Mouse (Mus musculus): ENCODE results near the gene Castor1.

DNA sequence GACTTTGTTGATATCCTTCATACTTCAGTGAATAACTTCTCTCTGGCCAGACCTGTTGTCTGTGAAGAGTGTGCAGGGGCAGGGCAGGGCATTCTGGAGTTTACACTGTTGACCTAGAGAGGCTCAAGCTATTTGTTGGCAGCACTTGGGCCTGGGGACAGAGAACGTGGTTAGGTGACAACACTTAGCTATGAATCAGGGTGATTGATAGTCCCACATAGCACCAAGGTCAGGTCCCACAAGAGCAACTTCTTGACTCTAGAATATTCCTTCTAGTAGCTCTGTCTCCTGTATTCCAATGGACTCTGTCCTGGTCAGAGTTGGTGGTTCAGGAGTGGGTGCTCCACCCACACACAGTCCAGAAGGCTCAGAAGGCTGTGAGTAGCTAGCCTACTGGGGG lies 7.2 kb upstream of the Castor1 start:
- TF ChIP-seq UBTF (IDR thresholded peaks at IDR 0.05; ENCODE audit: low read depth, low read length) (no peak), HCFC1 (IDR thresholded peaks at IDR 0.05; ENCODE audit: low read depth, low read length) (no peak), CTCF (conservative IDR thresholded peaks at IDR 0.05 in 1 of 2, IDR thresholded peaks at IDR 0.05 in 1 of 2; ENCODE audit: low read depth in 2 of 2, low read length in 2 of 2) (no peak), BHLHE40 (IDR thresholded peaks at IDR 0.05; ENCODE audit: low read depth, low read length) (no peak), MEF2A (IDR thresholded peaks at IDR 0.05; ENCODE audit: borderline replicate concordance, low read depth, low read length) (no peak), E2F4 (IDR thresholded peaks at IDR 0.05; ENCODE audit: insufficient replicate concordance, low read depth, low read length) (no peak), ZMIZ1 (IDR thresholded peaks at IDR 0.05; ENCODE audit: low read depth, low read length) (no peak), USF2 (conservative IDR thresholded peaks at IDR 0.05; ENCODE audit: low read depth, low read length) (no peak), TCF12 (IDR thresholded peaks at IDR 0.05; ENCODE audit: low read depth, low read length) (no peak), MAX (IDR thresholded peaks at IDR 0.05; ENCODE audit: low read length) (no peak), EP300 (IDR thresholded peaks at IDR 0.05; ENCODE audit: low read length) (no peak), CHD2 (IDR thresholded peaks at IDR 0.05; ENCODE audit: low read length) (no peak), USF1 (IDR thresholded peaks at IDR 0.05; ENCODE audit: low read depth, low read length) (no peak)
